In genomic region chr17:28427666-28428065, GRCm38 (mm10) we compare ENCODE assay signal across 17 mouse cellular contexts.
"Had no signal": no experiment of that assay in that cellular context is flagged by ENCODE, and none has a peak within 500 bp of the region (broad histone marks: within the 10 kb centered on the region; RNA-seq: fewer than 3 reads in every experiment).

No protein-coding gene starts in this region.

- H3K27me3 ChIP-seq: liver, embryonic 15.5 days; megakaryocyte, embryonic 14.5 days; midbrain, embryonic 13.5 days; midbrain, embryonic 15.5 days; neural tube, embryonic 12.5 days; stomach, embryonic 15.5 days had no signal

- H3K27ac ChIP-seq: liver, embryonic 15.5 days; macrophage; midbrain, embryonic 13.5 days; midbrain, embryonic 15.5 days; neural tube, embryonic 12.5 days; stomach, embryonic 15.5 days; stomach, postnatal 0 days had no signal

- DNase-seq: liver, postnatal 0 days; lung, embryonic 14.5 days; lung, postnatal 14 days; lung, postnatal 36 days; right cerebral cortex, postnatal 14 days; spleen, adult 18-20 months; thymus, postnatal 14 days; thymus, postnatal 36 days had no signal

- H3K4me3 ChIP-seq: liver, embryonic 15.5 days; megakaryocyte, embryonic 14.5 days; midbrain, embryonic 13.5 days; midbrain, embryonic 15.5 days; neural tube, embryonic 12.5 days; stomach, embryonic 15.5 days had no signal

- H3K36me3 ChIP-seq: midbrain, embryonic 15.5 days; neural tube, embryonic 12.5 days; stomach, embryonic 15.5 days had no signal

- ATAC-seq: liver, postnatal 0 days; midbrain, embryonic 13.5 days; midbrain, embryonic 15.5 days had no signal

- H3K9ac ChIP-seq: liver, embryonic 15.5 days; liver, postnatal 0 days; lung, embryonic 14.5 days; midbrain, embryonic 13.5 days; midbrain, embryonic 15.5 days; neural tube, embryonic 12.5 days; stomach, embryonic 15.5 days had no signal

- H3K4me2 ChIP-seq: liver, embryonic 15.5 days; lung, embryonic 14.5 days; midbrain, embryonic 11.5 days; midbrain, embryonic 13.5 days; midbrain, embryonic 15.5 days; neural tube, embryonic 12.5 days; stomach, embryonic 15.5 days had no signal

- H3K4me1 ChIP-seq: midbrain, embryonic 15.5 days; neural tube, embryonic 12.5 days had no signal

- H3K9me3 ChIP-seq: liver, embryonic 15.5 days; megakaryocyte, embryonic 14.5 days; midbrain, embryonic 13.5 days; midbrain, embryonic 15.5 days; neural tube, embryonic 12.5 days; stomach, embryonic 15.5 days had no signal
